Mouse (Mus musculus) midbrain, embryonic 10.5 days (tissue): ENCODE measurements around the gene Rsbn1l. TPM values are rescaled to one million over a fixed set of nuclear protein-coding genes. Genes with fewer than 3 reads are reported as not detected.

ENCODE experiments used
- polyA plus RNA-seq: library from polyadenylated mRNA; unstranded; fragments of >200 nt; fragmentation: Nextera tagmentation; extraction: Ambion mirVana; gene quantifications from 2 replicates; pipeline ENCODE4 v1.2.1, GENCODE M21; 2016

Gene Rsbn1l
- polyA plus RNA-seq, 1 experiment from 2014 or later, result 5.3 TPM

Other genes starting within 250 kb of the Rsbn1l start
- gene Phtf2, start 74.3 kb downstream of the Rsbn1l start, polyA plus RNA-seq, result 18.1 and 19.3 TPM in 2 replicates
- gene Tmem60, start 74.2 kb downstream of the Rsbn1l start, polyA plus RNA-seq, result 62.0 and 63.6 TPM in 2 replicates
- gene Ptpn12, start 99.5 kb upstream of the Rsbn1l start, polyA plus RNA-seq, result 22.6 and 25.1 TPM in 2 replicates
- 1.6 and 2.6 TPM in 2 replicates for gene Gsap, start 229.9 kb upstream of the Rsbn1l start, polyA plus RNA-seq